Mouse (Mus musculus): Measurements from ENCODE around the gene Ranbp10.

DNA sequence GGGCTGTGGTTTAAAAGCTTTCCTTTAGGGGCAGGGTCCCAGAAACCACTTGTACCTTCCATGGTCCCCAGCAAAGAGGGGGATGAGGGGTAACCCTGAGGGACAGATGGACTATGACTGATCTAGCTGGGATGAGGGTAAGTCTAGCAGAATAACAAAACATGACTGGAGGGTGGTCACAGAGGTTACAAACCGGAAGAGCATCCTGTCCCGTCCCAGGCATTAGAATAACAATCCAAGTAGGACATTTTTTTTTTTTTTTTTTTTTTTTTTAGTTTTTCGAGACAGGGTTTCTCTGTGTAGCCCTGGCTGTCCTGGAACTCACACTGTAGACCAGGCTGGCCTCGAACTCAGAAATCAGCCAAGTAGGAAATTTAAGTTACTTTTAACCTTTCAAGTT lies 22.9 kb upstream of the Ranbp10 start:
- TF ChIP-seq GATA1 (IDR thresholded peaks at IDR 0.05; ENCODE audit: borderline replicate concordance, low read length) (no peak), FLI1 (IDR thresholded peaks at IDR 0.05; ENCODE audit: low read length) (no peak)
